Mouse (Mus musculus) embryo, embryonic 10.5 days (tissue): ENCODE measurements around the gene Hspb11.

Source experiments
- DNase-seq: peaks from one replicate; pipeline ENCODE4 v3.0.0-alpha.2; 2015; ENCODE audit warnings: low spot score

The Hspb11 gene

DNA sequence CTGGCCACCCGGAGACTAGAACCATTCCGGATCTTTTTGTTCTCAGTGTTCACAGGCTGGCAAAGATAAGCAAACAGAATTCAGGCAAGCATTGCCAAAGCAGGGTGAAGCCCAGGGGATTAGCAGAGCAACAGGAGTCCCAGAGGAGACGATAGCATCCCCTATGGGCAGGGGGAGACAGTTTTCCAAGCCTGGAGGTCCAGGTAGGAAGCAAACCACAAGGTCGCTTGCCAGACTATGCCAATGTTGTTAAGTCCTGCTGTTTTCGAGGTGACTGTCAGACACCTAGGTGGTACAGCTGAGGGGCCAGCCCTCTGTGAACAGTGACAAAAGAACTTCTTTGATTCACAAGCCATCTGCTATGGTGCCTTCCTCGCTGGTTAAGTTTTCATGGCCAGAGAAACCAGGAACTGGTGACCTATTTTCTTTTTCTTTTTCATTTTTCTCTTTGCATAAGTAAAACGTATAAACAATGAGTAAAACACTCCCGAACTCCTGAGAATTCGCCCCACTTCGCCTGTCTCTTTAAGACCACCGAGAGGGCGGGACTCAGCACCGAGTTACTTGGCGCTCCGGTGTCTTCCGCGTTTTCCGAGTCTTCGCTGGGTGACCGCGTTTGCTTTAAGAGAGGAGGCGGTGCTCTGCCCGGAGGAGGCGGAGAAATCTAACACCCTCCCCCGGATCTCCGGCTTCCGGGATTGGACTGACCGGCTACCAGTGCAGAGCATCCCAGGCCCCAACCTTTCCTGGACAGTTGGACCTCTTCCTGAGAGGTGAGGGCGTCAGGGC, 60.5 kb downstream of the Hspb11 start, which contains the start of gene Yipf1:
Yipf1 (plus strand) TSS at position 674 of the 789 bp plus-strand sequence.
- DNase-seq, result peak; percentile 94

DNA sequence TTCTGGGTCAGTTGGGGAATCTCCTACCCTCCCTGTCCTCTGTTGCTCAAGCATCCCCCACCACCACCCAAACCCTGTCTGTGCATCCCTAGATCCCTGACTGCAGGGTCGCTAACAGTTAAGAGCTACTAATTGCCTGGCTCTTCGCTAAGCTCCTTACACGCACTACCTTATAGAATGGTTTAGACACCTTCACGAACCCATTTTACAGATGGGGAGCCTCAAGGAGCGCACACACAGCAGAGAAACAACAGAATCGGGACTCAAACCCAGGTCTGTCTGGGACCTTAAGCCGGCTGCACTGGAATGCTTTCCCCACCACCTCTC, 61.0 kb downstream of the Hspb11 start:
- DNase-seq, result no peak

DNA sequence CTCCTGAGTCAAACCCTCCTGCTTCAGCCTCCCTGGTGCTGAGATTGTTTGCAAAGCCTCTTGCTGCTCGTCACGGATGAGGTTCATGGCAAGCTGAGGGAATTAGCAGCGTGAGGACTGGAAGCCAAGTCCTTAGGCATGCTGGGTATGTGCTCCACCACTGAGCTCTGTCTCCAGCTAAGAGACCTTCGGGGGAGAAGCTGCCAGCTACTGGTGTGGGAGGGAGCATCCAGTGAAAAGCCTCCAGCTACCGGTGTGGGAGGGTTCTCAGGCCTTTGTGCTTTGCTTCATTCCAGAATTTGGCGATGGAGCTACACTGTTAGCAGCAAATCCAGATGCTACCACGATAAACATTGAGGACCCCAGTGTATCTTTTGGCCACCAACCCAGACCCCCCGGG, 65.3 kb downstream of the Hspb11 start:
- no peak for DNase-seq

DNA sequence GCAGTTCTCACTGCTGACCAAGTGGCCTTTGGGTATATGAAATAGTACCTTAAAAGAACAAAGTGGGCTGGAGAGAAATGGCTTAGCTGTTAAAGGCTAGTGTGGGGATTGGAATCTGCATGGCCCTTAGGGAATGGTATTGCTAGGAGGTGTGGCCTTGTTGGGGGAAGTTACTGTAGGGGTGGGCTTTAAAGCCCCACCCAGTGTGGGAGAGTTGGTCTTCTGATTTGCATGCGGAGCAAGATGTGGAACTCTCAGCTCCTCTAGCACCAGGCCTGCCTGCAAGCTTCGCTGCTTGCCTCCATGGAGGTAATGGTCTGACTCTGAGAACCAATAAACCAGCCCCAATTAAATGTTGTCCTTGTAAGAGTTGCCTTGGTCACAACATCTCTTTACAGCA, 67.6 kb downstream of the Hspb11 start:
- DNase-seq, result no peak

DNA sequence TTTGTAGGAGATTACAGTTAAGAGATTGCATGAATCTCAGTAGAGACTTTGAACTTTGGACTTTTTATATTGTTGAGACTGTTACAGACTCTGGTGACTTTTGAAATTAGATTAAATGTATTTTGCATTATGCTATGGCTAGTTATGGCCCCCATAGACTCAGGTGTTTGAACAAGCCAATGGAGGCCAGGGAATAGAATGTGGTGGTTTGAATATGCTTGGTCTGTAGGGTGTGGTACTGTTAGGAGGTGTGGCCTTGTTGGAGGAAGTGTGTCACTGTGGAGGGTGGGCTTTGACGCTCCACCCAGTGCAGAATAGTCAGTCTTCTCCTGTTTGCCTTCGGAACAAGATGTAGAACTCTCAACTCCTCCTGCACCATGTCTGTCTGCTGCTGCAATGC, 69.7 kb downstream of the Hspb11 start:
- no peak for DNase-seq

DNA sequence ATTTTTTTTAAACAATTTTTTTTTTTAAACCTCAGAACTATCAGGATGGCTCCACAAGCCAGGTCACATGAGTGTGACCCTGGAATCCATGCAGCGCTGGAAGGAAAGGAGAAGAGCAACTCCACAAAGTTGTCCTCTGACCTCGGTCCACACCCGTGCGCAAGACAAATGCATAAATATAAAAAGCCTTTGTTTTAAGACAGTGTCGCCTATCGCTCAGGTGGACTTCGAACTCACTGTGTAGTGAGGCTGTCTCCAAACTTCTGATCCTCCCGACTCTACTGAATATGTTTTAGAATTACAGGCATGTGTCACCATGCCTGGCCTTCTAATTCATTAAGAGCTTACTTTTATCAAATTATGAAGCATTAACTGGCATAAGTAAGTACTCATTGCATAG, 75.1 kb downstream of the Hspb11 start:
- no peak for DNase-seq
